Mouse (Mus musculus): Measurements from ENCODE around the gene Igfbp2.

- no peak for TF ChIP-seq CTCF (IDR thresholded peaks at IDR 0.05; ENCODE audit: control insufficient read depth, insufficient read depth, insufficient read length)
- TF ChIP-seq MYOD1 (IDR thresholded peaks at IDR 0.05; ENCODE audit: control insufficient read depth, insufficient read length, low read depth), result no peak
- TF ChIP-seq MYOG (IDR thresholded peaks at IDR 0.05; ENCODE audit: control insufficient read depth, extremely low read depth, insufficient read length), result no peak
- no peak for TF ChIP-seq USF1 (IDR thresholded peaks at IDR 0.05; ENCODE audit: low read depth)
- no peak for TF ChIP-seq MAX (IDR thresholded peaks at IDR 0.05)
- no peak for TF ChIP-seq FOSL1 (IDR thresholded peaks at IDR 0.05; ENCODE audit: insufficient read depth, low read length, poor library complexity, severe bottlenecking)
Measured at GRCm38 (mm10) chr1:72858874-72859273, 34.6 kb downstream of the Igfbp2 start.

All from C2C12 (cell line).